Mouse (Mus musculus) left cerebral cortex, postnatal 25 days (tissue): ENCODE data around the gene Syn3. TPM values are rescaled to one million over a fixed set of nuclear protein-coding genes. Genes with fewer than 3 reads are reported as not detected.
A peak's percentile ranks its signal among the peaks of the same experiment; 100 is the strongest.
"Not testable (repeated sequence)": the region's sequence is repeated elsewhere in the genome, so short reads cannot be mapped to it uniquely, and the experiment has no call there.

ENCODE experiments used
- DNase-seq, 2 experiments: peaks; one replicate each; pipeline ENCODE4 v3.0.0; 2022; ENCODE audit warnings: low spot score in 2 of 2, mixed read lengths in 1 of 2
- intact Hi-C: fragments of 180-260 bp; cut with DNase I; formaldehyde crosslinking; loops from one replicate; pipeline ENCODE4 v1.15.1; 2025
- total RNA-seq, 2 experiments: library from RNA; stranded (reverse); gene quantifications; 2 replicates each; pipeline ENCODE4 v1.2.3; 2021

The Syn3 gene
- total RNA-seq, 2 experiments from 2014 or later: 26.1 to 31.8 TPM

DNA sequence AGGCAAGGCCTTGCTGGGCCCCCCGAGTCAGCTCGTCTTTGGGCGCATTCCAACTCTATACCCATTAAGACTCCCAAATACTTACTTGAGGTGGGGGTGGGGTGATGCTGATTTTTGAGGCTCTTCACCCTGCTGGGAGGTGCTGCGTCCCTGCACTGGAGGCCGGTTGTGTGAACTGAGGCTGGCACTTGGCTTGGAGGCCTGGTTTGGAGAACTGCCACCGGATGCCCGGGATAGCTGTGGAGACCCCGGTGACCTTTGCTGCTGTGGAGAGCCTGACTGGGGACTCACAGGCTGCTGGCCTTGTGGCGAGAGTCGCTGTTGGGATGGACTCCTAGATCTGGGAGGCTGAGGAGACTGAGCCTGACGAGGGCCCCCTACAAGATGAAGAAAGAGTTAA is 441.4 kb downstream of the Syn3 start:
- intact Hi-C loops: no loop called here
- DNase-seq: no peak

DNA sequence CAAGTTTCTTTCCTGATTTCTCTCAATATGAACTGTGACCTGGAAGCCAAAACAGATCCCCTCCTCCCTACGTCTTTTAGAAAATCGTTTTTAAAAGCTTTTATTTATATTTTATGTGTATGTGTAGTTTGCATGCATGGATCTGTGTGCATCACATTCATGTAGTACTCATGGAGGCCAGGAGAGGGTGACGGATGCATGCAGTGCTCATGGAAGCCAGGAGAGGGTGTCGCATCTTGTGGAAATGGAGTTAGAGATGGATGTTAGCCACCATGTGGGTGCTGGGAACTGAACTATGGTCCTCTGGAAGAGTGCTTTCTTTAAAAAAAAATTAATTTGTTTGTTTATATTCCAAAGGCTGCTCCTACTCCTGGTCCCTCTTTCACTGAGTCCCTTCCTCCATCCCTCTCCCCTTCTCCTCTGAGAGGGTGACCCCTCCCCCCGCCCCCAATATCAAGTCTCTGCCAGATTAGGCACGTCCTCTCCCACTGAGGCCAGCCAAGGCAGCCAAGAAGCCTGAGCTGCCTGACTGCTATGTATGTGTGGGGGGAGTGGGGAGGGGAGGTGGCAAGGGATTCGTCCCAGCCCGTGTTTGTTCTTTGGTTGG is 442.3 kb downstream of the Syn3 start:
- intact Hi-C loops: no loop called here
- DNase-seq: no peak

DNA sequence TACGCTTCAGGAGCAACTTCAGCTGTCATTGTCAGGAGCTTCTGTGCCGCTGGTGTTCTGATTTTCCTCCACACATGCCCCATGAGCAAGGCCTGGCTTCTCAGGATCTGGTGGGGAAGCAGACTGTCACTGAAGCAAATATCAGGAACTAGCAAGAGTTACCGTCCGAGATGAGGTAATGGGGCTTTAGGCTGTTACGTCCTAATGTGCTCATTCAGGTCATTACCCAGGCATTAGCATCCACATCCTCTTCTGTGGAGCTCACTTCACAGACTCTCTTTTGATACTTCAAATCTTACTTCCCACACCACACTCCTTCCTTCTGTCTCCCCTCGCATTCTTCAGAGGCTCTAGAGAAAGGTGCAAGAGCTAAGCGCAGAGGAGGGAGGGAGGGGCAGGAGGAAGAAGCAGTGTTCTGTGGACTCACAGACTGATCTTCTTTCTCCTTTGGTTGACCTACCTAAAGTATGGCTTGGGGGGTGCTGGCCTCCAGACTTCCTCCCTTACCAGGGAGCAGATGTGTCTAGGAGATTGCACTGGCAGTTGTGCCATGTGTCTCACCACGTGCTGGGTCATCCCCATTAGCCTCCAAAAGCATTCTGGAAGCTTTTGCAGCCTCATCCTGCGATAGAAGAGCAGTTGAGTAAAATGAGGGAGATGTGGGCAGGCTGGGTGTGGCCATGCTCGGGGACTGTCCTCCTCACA is 445.7 kb downstream of the Syn3 start:
- DNase-seq: no peak
- intact Hi-C loops: no loop called here

DNA sequence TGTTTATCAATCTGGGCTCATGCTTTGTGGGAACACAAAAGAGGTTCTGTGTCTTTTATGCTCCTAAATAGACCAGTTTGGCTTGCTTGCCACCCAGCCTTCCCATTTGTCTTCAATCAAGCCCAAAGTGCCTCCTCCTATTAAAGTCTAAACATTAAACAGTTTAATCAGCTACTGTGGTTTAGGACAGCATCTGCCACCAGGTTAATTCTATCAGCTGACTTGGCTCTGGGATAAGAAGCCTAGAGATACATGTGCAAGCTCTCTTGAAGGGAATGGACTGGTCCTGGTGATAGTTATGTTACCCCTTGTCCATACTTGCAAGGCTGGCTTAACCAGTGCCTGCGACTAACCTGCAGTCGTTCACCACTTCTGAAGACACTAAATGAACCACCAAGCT is 448.2 kb downstream of the Syn3 start:
- intact Hi-C loops: no loop called here
- no peak for DNase-seq

DNA sequence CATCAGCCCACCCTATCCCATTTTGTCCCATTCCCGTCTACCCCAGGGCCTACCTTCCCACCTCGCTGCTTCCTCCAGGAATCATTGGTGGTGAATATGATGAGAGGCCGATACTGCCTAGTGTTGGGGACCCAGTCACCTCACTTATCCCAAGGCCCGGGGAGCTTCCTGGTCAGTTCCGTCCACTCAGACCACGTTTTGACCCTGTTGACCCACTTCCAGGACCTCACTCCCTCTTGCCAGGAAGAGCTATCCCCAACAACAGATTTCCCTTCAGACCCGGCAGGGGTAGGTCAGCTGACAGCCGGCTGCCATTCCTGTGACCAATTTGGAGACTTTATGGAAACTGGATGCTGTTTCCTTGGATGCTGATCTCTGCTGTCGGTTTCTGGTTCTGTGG is 450.9 kb downstream of the Syn3 start:
- intact Hi-C loops: no loop called here

DNA sequence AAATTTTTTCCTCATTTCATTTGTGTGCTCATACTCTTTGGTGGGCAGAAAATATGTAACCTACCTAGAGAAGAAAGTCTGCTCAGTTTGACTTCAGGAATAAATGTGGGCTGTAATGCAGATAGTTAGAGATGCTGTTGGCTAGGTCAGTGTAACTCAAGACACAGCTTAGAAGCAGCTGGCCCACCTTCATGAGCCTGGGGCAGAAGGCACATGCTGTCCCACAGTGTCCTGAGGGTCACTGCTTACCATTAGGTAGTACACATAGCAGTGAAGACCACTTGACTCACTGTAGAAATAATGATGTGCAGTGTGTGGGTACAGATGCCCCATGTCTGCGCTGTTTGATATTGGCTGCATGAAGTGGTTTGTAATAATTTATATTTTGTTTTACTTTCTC is 452.3 kb downstream of the Syn3 start:
- no peak for DNase-seq
- intact Hi-C loops: no loop called here

More for the DNA sequence above, 450.9 kb downstream of the Syn3 start:
- no peak for DNase-seq

DNA sequence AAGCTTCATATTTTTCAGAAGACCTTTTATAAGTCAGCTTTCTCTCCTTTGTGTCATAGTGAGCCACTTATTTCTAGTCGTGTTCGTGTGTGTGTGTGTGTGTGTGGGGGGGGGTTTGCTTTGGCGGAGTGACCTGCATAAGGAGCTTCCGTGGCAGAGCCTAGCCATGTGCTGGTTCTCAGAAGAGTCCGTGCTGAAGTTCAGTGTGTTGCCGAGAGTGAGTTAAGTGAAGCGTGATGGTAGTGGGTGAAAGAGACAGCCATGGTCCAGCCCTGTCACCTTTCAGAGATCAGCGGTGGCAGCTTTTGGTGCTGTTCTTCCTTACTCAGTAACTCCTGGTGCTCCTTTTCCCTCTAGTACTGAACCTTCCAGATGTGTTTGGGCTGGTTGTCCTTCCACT is 454.6 kb downstream of the Syn3 start:
- intact Hi-C loops: no loop called here

DNA sequence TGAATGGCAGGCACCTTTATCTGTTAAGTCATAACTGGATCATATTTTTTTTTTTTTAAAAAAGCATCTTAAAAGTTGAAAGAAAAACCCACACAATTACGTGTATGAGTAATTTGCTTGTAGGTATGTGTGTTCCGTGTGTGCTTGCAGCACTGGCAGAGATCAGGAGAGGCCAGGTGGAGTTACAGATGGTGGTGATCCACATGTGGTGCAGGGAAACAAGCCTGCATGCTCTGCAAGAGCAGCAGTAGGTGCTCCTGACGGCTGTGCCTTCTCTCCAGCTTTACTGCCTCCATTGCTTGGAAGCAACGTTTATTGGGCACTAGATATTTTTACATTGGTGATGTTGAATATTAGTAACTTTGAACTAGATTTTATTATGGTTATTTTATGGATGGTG is 455.0 kb downstream of the Syn3 start:
- intact Hi-C loops: no loop called here
- no peak for DNase-seq

More for the DNA sequence above, 454.6 kb downstream of the Syn3 start:
- no peak for DNase-seq

DNA sequence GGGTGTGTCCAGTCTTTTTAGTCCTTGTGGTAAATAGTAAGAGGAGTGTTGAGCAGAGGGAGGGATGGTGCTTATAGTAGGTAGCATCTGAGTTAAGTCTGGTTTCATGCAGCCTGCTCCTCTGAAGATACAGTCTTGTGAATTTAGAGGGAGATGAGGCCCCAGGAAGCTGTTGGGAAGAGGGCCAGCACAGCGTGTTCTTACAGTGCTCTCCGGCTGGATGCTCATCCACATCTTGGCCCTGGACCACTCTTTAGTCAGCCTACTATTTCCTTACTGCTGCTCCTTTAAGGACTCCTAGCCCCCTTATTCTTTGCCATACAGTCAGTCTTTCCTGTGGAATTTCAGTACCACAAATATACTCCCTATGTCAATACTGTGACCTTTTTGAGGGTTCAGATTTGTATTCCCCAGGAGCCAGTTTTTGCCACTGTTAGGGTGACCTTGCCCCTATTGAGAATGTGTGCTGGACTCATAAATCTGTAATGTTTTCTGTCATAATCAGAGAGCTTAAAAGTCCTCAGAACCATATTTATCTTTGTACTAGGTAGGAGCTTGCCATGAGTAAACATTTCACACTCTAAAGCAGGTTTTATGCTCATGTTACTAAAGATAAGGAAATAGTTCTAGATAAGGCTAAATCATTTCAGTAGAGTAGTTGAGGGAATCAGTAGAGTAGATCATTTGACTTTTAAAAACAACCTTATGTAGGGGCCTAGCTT is 464.5 kb downstream of the Syn3 start:
- intact Hi-C loops: no loop called here
- DNase-seq: no peak

DNA sequence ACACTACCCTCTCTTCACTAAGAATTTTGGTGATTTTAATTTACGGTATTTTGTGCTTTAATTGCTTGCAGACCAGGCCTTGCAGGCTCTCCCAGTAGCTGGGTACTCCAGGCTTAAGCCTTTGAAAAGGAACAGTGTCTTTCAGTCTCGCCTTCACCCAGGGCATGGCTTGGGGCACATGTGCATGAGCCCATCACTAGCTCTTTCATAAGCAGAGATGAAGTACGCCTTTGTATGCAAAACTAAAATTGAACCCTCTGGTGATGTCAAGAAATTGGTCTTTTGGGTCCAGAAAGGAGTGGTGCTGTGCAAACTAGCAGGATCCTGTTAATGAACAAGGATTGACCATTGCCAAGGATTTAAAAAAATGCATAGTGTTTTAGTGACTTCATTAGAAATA is 466.2 kb downstream of the Syn3 start:
- no peak for DNase-seq
- intact Hi-C loops: no loop called here

DNA sequence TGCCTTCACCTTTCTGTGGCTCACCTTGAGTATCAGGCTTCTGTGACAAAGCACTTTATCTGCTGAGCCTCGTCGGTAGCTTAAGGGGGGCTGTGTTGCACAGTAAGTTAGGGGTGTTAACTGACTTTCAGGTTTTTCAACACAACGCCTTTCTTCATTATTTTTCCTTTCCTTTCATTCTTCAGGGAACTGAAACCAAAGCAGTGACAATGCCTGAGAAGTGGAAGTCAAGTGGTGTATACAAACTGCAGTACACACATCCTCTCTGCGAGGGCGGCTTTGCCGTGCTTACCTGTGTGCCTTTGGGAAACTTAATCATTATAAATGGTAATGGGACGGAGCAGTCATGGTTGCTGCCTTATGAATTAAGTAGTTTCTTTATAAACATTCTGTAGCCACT is 468.0 kb downstream of the Syn3 start:
- intact Hi-C loops: no loop called here
- DNase-seq: no peak

DNA sequence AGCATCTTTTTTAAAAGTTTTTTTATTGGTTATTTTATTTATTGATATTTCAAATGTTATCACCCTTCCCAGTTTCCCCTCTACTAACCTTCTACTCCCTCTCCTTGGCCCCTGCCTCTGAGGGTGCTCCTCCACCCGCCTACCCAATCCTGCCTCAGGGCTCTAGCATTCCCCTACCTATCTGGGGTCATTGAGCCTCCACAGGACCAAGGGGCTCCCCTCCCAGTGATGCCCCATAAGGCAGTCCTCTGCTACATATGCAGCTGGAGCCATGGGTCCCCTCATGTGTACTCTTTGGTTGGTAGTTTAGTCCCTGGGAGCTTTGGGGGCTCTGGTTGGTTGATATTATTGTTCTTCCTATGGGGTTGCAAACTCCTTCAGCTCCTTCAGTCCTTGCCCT is 471.9 kb downstream of the Syn3 start:
- intact Hi-C loops: not testable (repeated sequence)

DNA sequence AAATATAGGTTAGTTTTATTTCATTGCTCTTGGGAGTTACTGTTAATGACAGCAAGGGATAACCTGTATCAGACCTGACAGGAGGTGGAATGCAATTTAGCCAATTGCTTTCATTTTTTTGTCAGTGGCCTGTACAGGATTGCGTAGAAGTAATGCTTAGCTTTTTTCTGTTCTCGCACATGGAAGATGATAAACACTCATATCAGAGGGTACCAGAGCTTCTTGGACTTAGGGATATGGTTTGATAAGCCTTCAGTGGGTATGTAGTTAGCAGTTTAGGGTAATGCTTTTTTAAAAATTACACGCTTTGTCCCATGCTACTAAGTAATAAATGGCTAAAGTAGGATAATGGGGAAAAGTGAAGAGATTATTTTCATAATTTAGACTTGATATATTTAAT is 472.3 kb downstream of the Syn3 start:
- no peak for DNase-seq

More for the DNA sequence above, 471.9 kb downstream of the Syn3 start:
- DNase-seq: not testable (repeated sequence)

DNA sequence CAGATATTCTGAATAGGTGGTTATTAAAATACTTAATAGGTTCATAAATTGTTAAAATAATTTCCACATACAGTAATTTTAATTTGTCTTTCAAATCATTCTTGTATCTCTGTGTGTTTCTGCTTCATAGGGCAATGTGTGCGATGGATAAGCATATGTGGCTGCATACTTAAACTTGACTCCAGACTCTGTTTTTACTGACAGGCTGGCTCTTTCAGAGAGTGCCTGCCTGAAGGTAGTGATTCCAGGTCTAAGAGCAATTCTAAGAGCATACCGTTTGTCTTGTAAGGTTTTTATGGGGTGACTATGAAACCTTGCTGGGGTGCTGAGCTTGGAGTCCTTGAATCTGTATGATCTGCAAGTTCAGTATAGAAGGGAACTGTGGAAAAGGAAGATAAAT is 472.8 kb downstream of the Syn3 start:
- intact Hi-C loops: no loop called here
- no peak for DNase-seq

More for the DNA sequence above, 472.3 kb downstream of the Syn3 start:
- intact Hi-C loops: no loop called here

DNA sequence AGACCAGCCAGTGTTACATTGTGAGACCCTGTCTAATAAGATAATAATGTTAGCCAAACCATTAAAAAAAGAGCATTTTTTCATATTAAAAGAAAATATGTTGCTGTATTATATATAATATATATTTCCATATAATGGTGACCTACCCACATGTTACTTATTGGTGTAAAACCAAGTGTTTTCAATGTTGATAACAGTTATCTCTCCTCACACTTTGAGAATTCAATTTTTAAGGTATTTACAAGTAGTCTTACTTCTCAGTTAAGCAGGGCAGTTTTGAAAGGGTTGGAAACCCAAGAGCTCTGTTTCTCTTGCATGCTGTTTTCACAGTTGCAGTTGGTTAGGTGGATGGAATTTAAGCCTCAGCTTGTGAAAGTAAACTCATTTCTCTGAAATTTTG is 475.5 kb downstream of the Syn3 start:
- DNase-seq: no peak
- intact Hi-C loops: loop anchor here (5.0 kb wide), 2 partner anchors 56 to 274 kb away; no protein-coding TSS in a partner anchor

DNA sequence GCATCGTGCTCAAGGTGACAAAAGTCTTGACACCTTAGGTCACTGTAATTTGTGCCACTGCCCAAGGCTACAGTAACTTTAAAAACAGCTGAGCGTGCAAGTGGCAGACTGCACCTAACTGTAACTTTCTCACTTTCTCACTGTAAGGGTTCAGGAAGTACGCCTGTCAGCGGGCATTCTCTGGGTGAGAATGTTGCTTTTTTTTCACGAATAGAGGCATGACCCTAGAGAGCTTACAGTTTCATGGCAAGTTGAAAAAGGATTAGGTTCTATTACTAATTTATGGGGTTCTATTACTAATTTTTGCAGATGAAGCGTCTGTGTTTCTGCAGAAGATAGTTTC is 476.3 kb downstream of the Syn3 start:
- DNase-seq: no peak
- intact Hi-C loops: loop anchor here (5.0 kb wide), 2 partner anchors 55 to 275 kb away; no protein-coding TSS in a partner anchor

DNA sequence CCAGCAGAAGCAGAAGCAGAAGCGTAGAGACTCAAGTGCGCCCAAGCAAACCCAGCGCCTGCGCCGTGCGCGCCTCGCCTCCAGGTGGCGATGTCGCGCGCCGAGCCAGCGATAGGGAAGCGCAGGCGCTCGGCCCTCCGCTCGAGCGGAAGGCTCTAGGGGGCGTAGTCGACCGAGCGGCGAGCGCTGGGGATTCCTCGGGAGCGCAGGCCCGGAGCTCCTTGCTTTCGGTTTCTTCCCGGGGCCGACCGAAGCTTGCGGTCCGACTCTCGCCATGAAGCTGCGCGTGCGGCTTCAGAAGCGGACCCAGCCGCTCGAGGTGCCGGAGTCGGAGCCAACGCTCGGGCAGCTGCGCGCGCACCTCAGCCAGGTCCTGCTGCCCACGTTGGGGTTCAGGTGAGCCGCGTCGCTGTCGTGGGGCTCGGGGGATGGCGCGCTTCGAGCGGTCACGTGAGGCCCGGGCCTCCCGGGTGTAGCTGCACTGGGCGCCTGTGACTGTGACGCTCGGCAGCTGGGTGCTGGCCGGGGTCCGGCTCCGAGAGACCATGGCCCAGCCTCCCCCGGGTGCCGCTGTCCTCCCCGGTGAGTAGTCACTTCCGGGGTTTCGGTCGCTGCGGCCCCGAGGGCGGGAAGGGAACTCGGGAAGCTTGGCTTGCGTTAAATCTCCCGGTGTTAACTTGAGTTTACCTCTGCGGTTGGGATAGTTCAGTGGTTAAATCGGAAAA is 476.8 kb downstream of the Syn3 start, which contains the start of gene Fbxo7:
Fbxo7 (plus strand) TSS at position 224 of the 725 bp plus-strand sequence.
- intact Hi-C loops: loop anchor here (5.0 kb wide), 2 partner anchors 55 to 275 kb away; no protein-coding TSS in a partner anchor
- peak; percentile 86 to 89 for DNase-seq

DNA sequence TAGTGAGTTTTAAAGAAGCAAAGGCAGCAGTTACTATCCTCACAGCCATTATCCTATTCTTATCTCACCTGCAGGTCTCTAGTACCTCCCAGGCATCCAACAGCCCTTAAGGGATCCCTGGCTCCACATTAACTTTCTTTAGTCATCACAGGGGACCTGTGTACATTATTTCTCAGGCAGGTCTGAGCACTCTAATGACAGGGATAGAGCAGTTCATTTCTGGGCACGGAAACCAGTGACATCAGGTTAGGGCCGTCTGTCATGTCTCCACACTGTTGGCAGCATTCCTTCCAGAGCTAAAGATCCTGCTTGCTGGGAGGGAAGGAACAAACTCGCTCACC is 477.3 kb downstream of the Syn3 start:
- intact Hi-C loops: loop anchor here (5.0 kb wide), 2 partner anchors 54 to 276 kb away; no protein-coding TSS in a partner anchor
- no peak for DNase-seq

DNA sequence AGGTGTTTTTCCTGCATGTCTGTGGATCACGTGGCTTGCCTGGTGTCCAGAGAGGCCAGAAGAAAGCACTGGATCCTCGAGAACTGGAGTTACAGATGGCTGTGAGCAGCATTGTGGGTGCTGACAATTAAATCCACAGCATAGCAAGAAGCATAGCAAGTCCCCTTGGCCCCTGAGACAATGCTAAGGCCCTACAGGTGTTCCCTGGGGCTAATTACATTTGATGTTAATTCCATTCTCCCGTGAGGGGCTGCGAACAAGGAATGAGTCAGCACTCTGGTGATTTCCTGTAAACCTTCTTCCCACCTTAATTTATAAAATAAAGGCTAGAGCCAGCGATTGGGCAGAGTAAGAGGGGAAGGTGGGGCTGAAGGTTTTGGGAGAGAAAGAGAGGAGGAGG is 479.9 kb downstream of the Syn3 start:
- DNase-seq: no peak
- intact Hi-C loops: no loop called here

DNA sequence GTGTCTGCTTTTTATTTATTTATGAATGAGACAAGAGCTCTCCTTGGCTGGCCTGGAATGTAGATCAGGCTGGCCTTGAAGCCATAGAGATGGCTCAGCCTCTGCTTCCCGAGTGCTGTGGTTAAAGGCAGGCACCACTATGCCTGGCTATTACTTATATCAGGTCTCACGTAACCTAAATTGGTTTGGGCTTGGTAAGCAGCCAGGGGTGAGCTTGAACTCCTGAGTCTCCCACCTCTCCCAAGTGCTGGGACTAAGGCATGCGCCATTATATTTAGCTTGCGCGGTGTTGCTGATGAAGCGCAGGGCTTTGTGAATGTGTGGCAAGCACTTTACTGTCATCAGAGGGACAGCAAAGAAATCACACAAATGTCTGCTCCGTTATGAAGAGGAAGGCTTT is 480.9 kb downstream of the Syn3 start:
- DNase-seq: no peak
- intact Hi-C loops: no loop called here
